Mouse (Mus musculus) kidney, postnatal 25 days (tissue): Measurements from ENCODE around the gene Acadm.

Experiments
- DNase-seq, 2 experiments: peaks; one replicate each; pipeline ENCODE4 v3.0.0; 2021; ENCODE audit warnings: mixed read lengths in 2 of 2

The Acadm gene

DNA sequence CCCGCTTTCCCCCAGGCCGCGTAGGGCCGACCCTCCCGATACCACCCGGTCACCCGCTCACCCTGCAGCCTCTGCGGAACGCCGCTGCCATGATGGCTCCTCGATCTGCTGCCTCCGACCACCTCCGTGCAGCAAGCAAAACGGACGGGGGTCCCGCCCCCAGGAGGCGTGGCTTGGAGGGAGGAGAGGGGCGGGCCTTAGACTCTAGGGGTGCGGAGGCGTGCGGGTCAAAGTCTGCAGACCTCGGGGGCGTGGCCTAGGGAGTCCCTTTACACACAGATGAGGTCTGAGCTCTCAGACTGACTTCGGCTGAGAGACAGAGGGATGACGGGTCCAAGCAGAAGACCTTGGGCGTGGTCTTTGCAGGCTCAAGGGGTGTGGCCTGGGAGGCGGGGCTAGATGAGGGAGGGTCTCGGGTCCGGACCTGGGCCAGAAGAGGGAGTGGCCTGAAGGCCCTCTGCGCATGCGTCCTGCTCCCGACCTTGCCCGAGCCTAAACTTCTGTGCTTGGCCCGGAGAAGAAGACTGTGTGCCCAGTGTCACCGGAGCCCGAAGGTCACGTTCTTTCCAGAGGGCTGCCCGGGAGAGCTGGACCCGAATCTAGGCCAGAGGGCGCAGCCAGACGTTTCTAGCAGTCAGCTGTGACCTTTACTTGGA is at the start of gene Acadm:
Acadm (minus strand) TSS at position 298 of the 656 bp plus-strand sequence.
- DNase-seq: peak; percentile 99

DNA sequence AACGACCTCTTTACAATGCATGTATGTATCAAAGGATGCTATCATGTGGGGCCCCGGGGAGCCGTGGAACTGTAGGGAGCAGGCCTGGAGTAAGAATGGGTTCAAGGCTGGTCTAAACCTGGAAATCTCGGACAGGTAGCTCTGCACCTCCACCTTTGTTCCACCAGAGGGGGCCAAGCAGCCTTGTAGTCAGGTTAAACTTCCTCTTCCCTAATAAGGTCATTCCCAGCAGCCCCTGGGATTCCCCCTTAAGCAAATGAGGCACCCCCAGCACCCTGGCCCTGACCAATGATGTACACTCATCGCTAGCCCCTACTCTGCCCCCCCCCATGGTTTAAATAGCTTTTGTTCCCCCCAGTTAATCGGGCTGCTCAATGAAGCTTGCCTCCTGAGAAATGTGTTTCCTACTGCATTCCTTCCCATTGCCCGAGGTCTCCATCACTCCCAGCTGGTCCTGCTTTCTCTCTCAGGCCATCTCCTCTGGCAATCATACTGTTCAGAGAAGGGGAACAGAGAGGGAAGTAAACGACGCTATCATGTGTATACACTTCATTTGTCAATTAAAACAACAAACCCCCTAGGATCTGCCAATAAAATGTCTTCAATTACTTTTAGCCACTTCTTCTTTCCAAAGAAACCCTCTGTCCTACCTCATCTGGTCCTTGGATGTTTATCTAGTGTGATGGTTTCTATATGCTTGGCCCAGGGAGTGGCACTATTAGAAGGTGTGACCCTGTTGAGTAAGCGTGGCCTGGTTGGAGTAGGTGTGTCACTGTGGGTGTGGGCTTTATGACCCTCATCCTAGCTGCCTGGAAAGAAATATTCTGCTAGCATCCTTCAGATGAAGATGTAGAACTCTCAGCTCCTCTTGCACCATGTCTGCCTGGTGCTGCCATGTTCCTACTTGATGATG is 40.3 kb upstream of the Acadm start:
- DNase-seq: peak; percentile 44 to 45

DNA sequence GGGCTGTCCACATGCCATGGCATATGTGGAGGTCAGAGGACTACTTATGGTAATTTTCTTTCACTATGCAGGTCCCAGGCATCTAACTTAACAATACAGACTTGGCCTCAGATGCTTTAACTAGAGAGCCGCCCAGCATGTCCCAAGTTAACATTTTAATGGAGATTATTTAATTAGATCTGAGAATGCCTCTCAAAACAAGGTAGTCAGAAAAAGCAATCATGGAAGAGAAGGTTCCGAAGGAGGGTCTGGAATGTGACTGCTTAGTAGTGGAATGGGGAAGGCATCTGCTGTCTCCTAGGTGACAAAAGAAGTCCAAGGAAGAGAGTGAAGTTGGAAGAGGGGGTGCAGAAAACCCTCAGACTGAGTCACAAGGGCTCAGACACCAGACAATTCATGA is 36.2 kb upstream of the Acadm start:
- DNase-seq: no peak

DNA sequence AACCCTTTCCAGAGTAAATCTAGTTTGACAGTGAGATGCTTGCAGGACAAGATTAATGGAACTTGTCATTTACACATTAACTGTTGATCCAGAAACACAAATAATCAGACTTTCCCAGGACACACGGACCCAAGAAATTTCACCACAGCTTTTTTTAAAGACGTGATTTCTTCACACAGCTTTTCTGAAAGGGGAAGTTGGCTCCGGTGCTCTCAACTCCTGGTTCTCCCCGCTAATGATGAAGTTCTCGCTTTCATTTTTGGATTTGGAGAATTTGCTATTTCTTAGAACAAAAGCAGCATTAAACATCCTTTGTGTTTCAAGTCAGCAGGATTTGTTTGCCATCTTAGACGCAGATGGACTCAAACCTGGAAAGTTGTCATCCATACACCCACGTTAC is 31.4 kb upstream of the Acadm start:
- no peak for DNase-seq

DNA sequence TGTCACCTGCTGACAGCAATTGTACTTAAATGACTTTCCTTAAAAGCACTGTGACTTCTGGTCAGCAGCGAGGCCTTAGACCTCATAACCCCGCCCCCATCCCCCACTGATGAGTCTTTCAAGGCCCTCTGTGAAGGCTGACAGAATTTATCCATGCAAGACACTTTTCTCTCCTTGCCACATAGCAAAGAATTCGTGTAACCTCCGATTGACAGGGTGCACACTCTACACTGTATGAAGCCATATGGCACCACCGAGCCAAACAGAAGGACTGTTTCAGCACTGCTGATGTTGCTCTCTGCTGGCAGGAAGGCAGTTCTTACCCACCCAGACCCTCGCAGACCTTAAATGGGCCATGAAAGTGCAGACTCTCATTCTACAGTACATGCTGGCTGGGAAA is 30.6 kb upstream of the Acadm start:
- DNase-seq: no peak

DNA sequence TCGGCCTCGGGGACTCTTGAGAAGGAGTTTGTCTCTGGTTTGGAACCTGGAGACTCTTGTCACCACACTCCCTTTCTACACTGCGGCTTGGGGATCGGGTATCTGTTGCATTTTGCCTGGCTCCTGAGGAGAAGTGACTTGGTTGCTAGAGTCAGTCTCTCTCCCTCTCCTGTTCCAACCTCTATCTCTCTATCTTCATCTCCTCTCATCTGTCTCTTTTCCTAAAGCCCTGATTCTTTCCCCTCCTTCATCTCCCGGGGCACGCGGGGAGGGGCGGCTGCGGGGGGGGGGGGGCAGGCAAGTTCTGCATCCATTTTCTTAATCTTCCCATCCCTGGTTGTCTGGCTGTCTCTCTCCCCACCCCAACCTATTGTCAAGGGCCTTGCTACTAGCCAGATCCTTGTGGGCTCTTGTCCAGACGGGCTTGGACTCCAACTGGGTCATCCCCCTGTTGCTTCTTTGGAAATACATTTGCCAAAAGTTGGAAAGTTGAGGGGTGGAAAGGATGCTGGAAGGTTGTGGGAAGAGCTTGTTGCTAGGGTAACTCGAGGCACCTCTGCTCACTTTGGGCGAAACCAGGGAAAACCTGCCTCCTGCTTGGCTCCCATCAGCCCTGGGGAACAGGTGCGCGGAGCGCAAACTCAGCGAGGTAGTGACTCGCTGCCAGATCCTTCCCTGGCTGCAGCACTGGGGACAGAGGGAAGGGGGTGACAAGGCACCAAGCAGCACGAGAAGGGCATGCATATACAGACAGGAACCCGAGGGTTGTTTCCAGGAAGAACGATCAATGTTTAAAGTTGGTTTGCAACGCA is 29.7 kb upstream of the Acadm start:
- no peak for DNase-seq

DNA sequence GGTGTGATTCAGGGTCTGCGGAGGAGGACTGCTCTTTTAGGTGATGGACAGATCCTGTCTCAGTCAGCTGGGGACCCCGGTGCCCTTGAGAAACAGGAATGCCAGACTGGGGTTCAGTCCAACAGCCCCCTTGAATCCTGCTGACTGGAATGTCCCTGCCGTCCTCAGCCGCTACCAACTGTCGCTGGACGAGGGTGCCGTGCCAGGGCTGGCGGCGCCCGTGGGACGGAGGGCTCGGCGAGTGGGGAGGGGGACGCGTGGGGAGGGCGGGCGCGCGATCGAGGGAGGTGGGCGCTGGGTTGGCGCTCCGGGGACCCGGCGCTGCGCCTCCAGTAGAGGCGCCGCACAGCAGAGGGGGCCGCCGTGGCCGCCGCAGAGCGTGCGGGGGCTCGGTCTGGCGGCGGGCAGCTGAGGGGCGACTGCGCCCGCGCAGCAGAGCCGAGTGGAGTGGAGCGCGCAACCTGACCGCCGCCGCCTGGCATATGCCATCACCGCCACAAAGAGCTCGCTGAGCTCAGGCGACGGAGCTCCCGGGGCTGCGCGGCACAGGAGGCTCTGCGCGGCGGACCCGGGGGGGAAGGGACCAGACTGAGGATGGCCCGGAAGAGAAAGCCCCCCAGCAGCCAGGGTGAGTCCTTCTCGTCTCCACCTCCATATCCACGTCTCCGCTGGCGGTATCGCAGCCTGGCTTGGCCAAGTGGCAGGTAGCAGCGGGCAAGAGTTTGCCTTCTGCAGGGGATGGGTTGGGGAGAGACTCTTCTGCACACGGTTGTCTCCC is 28.9 kb upstream of the Acadm start, which contains the start of gene Slc44a5:
Slc44a5 (plus strand) TSS at position 266 of the 778 bp plus-strand sequence.
- DNase-seq: no peak

DNA sequence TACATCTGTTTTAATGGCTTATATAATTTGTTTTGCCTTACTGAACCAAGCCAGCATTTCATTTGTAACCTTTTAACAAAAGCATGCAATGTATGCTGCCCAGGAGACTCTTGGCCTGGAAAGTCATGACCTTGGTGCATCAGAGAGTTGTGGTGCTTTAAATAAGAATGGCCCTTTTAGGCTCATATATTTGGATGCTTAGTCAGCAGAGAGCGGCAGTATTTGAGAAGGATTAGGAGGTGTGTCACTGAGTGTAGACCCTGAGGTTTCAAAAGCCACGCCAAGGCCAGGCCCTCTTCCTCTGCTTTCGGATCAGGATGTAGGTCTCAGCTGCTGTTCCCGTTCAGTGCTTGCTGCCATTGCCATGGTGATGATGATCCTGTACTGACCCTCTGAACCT is 25.0 kb upstream of the Acadm start:
- DNase-seq: no peak

DNA sequence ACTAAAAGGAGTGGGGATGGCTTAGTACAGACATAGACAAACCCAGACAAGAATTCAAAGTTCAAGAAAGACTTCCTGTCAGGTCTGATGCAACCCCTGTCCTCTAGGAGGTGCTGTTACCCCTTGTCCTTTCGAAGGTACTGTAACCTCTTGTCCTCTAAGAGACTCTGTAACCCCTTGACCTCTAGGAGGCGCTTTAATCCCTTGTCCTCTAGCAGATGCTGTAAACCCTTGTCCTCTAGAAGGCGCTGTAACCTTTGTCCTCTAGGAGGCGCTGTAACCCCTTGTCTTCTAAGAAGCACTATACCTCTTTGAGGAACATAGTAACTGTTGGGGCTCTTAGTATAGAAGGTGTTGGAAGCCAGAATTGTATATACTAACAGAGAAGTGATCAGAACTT is 24.1 kb upstream of the Acadm start:
- peak in 1 of 2 experiments; percentile 33 for DNase-seq

DNA sequence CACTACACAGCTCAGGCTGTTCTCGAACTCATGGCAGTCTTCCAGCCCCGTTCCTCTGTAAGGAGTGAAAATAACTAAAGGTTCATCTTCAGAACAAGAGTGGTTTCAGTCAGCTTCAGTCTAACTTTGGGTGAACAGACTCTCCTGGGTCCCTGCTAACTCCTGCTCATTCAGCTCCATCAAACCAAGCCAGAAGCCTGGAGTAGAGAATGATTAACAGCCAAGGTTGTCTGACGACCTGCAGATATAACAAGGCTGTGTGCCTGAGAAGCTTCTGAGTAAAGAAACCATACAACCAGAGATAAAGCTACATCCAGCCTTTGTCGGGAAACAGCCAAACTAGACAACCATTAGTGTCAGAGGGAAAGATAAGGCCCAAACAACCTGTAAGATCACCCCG is 23.0 kb upstream of the Acadm start:
- peak in 1 of 2 experiments; percentile 8 for DNase-seq

DNA sequence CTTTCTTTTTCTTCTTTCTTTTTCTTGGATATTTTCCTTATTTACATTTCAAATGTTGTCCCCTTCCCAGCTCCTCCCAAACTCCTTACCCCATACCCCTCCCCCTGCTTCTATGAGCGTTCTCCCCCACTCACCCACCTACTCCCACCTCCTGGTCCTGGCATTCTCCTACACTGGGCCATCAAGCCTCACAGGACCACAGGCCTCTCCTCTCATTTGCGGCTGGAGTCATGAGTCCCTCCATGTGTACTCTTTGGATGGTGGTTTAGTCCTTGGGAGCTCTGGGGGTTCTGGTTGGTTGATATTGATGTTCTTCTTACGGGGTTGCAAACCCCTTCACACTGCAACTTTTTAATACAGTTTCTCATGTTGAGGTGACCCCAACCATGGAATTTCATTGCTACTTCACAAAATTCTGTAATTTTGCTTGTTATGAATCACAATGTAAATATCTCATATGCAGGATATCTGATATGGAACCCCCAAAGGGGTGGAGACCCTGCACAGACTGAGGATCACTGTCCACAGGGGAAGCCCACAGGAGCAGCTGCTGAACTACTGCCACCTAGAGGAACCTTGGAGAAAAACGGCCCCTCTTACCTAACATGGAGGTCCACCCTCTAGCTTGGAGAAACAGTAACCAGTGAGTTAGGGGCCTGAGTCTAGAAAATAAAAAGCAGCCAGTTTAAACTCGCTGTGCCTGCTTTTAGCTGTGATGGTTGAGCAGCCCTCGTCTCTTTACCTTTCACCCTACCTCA is 17.4 kb upstream of the Acadm start:
- peak in 1 of 2 experiments; percentile 41 for DNase-seq

DNA sequence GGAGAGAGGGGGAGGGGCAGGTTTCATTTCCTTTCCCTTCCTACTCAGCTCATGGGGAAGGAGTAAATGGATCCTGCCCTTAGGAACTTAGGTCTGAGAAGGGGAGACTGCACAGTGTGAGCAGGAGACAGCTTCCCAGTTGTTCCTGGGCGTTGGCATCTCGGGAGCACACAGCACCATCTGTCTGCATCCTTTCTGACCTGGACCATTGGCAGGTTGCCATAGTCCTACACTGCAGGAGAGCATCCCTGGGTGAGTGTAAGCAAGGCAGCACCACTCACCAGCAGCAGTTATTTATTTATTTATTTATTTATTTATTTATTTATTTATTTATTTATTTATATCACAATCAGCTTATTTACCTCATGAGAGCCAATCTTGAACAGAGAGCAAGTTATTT is 16.5 kb upstream of the Acadm start:
- peak in 1 of 2 experiments; percentile 13 for DNase-seq

DNA sequence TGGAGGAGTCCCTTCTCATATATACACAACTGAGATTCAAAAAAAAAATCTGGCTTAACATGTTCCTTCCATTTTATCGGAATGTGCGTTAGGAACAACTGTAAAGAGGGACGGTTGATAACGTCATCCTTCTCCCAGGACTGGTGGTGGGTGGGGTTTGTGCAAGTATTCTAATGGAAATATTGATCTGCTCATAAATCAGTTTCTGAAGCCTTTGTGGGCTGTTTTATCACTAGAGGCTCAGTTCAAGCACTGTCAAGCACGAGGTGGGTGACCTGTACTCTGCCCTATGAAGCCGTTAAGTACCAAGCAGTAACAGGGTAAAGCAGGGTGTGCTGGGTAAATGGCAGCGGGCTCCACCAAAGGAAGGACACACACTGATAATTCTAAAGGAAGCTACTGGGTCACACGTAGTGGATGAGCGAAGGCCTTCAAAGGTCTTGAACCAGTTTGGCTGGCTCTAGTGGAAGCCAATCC is 15.3 kb upstream of the Acadm start:
- peak in 1 of 2 experiments; percentile 35 for DNase-seq

DNA sequence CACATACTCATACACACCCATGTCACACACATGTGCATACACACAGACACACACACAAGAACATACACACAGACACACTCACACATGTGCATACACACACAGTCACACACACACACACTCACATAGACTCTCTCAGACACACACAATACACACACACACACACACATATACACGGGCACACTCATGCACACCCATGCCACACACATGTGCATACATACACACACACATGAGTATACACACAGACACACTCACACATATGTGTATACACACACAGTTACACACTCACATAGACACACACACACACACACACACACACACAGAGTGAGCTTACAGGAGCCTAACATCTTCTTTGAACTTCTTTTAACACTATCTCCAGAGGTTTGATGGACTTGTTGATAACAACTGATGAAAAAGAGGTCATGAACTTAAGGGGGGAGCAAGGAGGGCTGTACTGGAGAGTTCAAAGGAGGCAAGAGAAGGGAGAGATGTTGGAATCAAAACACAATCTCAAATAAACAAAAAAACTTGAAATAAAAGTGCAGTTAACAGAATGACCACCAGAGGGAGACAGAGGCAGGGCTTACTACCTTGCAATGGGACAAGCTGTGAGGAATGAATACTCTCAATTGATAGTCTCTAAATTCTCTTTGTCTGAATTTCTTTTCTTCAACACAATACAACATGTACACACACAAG is 14.8 kb upstream of the Acadm start:
- peak in 1 of 2 experiments; percentile 31 for DNase-seq

DNA sequence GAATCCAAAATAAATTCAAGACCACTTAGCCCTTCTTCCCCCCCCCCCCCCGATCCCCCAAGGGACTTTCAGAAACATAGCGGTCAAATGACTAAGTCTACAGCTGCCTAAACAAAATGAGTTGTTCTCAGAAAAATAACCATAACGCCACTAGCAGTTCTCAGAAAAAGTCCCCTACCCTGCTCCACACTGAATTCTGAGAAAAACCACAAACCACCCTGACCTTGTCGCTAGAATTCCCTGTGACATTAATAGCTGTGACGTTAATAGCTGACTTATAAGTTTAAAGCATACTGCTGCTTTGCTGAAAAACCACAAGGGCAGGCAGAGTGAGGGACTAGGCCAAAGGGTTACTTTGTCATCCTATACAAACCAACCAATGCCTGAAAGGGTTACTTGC is 13.5 kb upstream of the Acadm start:
- DNase-seq: no peak

DNA sequence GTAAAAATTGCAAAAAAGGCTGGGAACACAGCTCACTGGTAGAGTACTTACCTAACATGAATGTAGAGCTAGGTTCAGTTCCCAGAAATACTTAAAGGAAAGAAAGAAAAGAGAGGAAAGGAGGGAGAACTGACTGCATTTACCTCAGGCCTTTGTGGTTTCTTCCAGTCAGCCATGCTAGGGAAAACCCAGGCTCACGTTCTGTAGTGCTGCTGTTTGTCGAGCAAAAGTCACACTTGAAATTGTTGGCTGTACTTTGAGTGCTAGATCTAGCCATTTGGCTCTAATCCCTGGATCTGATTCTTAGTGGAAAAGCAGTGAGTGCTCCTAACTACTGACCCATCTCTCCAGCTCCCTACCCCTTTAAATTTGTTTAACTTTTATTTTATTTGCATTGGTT is 3.7 kb upstream of the Acadm start:
- no peak for DNase-seq

DNA sequence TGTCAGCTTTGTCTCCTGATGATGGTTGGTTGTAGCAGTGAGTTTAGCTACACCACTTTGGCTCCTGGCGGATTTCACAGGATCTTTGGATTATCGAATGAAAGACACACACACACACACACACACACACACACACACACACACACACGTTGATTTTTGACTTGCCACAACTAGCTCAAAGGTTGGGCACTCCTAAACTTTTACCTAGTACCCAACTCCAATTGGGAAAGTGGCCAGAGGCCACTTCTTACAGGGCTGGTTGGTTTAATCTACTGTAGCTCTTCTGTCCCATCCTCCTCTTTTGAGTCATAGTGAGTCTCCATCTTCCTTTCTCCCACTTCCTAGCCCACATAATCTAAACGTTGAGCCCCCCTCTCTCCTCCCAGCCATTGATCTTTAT is 2.8 kb upstream of the Acadm start:
- DNase-seq: no peak

DNA sequence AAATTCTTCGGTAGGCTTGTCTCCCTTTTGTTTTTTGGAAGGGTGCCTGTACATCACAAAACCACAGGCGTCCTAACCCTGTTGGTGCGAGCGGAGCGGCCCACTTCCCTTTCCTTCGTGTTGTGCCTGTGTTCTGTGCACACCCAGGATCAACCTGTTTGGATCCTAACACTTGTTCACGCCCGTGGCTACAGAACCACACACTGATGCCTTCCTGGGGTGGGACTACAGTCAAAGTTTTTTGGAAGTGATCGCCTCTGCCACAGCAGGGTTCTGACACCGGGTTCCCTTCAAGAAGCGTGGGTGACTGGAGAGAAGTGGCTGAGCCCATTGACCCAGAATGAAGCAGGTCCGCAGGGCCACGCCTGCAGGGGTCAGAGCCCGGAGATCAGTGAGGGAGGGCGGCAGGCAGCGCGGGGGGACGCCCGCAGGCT is 514 bp downstream of the Acadm start:
- no peak for DNase-seq

DNA sequence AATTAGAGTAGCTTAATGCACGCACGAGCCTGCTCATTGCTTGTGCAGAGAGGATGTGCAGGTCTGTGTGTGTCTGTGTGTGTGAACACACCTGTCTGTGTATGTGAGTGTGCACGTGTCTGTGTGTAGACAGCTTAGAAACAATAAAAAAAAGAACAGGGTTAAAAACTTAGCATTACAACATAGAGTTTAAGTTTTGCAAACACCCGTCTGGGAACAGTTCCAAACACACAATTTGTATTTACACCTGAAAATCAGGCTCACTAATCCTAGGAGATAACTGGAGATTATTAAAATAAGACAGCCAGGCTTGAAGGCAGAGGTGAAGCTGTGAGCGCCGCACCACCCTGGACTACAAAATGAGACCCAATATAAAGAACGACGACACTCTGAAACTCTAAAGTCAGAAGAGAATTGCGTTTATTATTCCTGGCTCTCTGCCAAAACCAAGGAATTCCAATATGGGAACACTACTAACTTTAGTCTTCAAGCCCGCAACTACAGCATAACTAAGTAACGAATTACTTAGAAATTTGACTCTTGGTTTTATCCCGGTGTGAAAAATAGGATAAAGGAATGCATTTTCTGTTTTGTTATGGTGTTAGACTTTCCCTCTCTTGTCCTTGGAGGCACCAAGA is 1.3 kb downstream of the Acadm start:
- no peak for DNase-seq

DNA sequence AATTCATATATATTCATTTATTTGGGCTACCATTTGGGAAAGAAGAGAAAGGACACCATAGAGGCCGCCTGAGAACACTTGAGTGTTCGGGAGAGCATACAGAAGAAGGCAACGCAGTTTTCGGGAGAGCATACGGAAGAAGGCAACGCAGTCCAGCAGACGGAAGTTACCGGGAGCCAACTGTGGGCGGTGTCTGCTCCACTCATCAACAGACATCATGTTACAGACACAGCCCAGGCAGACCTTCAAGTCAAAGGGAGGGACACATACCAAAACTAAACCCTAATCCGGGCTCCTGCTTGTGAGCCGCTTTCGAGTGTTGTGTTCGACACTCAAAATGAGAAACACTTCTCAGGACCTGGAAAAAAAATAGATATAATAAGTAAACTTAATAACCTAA is 2.8 kb downstream of the Acadm start:
- DNase-seq: no peak
